Mouse (Mus musculus) 3134 (cell line): Measurements from ENCODE around the gene Vps37b.

Experiments
- DNase-seq: peaks from one replicate; pipeline ENCODE4 v3.0.0-alpha.2; 2011; ENCODE audit warnings: low spot score; ENCODE audit not compliant: insufficient read length; ENCODE audit errors: extremely low read depth

Gene Vps37b

DNA sequence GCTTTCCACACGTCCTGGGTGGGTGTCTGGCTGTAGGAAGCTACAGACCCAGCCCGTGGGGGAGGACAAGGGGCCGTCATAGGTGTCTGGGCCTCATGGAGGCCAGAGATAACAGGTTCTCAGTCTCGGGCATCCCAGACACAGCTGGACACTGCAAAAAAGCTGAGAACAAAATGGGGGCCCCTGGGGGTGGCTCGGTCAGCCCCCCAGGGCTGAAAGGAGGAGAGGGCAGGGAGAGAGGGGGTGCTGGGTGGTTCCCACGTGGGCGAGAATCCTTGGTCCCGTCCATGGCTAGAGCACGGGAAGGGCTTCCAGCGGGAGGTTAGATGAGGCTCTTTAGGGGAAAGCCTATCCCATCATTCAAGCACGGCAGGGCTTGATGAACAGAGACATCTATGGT, 49.2 kb downstream of the Vps37b start:
- DNase-seq, result no peak

DNA sequence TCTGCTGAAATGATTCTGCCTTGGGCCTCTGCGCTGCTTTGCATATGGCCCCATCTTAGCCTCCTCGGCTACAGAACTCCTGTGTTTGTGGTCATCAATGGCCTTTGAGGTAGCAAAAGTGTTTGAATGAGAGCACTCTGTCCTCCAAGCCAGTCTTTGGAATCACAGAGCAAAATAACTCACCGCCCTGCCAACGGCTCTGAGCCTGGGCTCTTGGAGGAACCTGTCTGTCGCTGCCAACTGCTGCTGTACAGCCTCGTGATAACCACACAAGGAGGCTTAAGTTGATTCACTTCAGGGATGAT, 50.9 kb downstream of the Vps37b start:
- DNase-seq, result no peak

- peak; percentile 79 for DNase-seq
Measured at GRCm38 (mm10) chr5:123980521-123981249, 51.4 kb downstream of the Vps37b start.

GRCm38 (mm10) chr5:123979980-123980369, 52.1 kb downstream of the Vps37b start:
- DNase-seq, result no peak

DNA sequence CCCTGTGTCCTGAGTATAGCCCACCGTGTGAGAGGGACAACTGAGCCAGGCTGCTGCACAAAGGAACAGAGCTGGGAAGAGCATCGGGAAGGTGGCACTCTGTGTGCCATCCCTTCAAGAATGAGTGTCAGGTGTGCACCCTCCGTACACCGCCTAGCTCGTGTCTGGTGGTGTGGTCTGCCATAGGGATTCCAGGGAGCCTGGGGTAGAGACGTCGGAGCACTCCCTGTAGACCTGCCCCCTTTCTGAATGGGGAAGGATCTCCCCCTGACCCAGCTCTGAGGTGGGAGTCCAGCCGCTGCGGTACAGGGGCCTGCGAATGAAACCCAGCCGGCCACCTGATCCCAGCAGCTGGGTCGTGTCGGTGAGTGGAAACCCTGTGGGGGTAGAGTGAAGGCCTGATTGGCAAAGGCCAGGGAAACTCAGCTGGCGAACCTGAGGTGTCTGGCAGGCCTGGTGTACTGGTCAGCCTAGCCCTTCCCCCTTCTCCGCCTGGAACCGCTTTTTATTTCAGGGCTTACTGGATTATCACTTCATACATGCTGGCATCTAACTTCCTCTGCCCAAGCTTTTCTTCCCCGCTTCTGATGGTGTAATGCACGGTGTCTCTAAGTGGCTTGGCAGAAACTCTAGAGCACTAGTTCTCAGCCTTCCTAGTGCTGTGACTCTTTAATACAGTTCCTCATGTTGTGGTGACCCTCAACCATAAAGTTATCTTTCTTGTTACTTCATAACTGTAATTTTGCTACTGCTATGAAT, 52.7 kb downstream of the Vps37b start:
- DNase-seq, result no peak

- DNase-seq, result no peak
Measured at GRCm38 (mm10) chr5:123978131-123978530, 53.9 kb downstream of the Vps37b start.

GRCm38 (mm10) chr5:123977231-123977630, 54.8 kb downstream of the Vps37b start:
- no peak for DNase-seq

DNA sequence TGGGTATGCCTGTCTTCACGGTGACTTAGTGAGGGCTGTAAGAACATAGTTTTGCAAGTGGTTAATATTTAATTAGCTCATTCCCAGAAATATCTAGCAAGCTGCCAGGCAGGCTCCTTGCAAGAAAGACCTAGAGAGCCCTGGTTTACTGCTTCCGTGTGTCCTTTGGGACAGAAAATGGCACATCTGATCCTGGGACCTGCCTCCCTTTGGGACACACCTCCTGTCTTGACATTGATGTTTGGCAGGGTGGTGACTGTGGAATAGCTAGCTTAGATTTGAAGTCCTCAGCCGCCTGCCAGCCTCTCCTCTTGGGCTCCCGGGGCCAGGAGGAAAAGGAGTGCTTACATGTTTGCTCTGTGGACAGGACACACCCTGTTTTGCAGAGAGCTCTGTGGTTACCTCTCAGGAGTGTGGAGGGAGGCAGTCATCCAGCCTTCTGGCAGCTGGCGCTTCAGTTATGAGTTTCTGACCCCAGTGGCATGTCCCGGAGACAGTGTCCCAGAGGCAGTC, 56.3 kb downstream of the Vps37b start:
- DNase-seq, result peak; percentile 70

- no peak for DNase-seq
Measured at GRCm38 (mm10) chr5:123974616-123975111, 57.4 kb downstream of the Vps37b start.

DNA sequence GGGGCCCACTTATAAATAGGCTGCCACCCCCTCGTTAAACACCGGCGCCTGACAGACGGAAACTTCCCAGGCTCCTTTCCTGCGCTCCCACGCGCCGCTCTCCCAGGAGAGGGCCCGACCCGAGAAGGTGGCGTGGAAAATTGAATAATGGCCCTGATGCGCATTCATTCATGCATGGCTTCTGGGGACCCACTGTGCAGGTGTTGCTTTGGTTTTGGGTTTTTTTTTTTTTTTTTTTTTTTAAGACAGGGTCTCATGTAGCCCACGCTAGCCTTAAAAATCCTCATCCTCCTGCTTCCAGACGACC, 57.9 kb downstream of the Vps37b start:
- peak; percentile 42 for DNase-seq

GRCm38 (mm10) chr5:123973299-123974178, 58.5 kb downstream of the Vps37b start, which contains the start of gene Hip1r:
TSS of gene Hip1r (plus strand) at chr5:123973628.
- DNase-seq, result peak; percentile 82

DNA sequence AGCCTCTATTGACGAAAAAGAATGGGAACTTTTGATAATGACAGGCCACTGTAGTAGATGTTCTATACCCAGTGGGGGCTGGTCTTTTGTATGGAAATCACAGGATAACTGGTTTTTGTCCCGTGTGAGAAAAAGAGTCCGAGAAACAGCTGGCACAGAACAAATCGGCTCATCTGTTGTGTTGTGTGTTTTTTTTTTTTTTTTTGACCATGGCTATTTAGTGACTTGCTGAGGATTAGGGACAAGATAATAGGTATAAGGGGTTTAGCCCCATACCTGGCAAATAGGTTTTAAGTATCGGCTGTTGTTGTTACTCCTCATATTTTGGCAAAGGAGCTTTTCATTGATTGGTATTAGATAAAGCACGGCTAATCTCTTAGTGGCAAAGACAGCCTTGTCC, 59.6 kb downstream of the Vps37b start:
- no peak for DNase-seq

DNA sequence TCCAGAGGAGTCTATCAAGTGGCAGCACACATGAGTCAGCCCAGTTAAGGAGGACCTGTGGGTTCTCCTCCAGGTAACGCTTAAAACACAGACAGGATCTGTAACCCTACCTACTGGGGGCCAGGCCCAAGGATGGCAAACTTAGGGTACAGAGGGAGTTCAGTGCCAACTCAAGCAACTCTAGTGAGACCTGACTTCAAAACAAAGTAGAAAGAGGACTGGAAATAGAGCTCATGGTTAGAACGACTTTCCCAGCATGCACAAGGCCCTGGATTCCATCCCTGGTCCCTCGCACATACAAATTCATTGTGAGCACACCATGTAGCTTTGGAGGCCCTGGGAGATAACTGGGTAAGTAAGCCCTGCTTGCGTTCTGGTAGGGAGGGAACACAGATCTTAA, 61.5 kb downstream of the Vps37b start:
- DNase-seq, result no peak

GRCm38 (mm10) chr5:123969216-123969615, 62.9 kb downstream of the Vps37b start:
- no peak for DNase-seq

- no peak for DNase-seq
Measured at GRCm38 (mm10) chr5:123968468-123968867, 63.6 kb downstream of the Vps37b start.

- no peak for DNase-seq
Measured at GRCm38 (mm10) chr5:123966759-123967158, 65.3 kb downstream of the Vps37b start.

DNA sequence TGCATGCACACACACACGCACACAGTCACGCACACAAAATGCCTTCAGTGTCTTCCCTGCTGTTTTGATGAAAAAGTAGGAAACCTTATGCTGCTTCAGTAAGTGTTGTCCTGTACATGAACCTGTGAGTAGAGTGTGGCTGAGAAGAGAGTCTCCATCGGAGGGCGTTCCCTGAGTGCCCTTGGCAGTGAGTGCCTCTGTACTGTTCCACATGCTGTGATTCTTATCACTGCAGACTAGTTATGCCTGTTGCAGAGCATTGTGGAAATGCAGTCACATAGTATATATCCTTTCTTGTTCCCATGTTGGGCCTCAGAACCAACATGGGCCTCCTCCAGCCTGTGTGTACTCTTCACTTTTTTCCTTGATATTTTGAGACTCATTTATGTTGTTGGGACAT, 67.9 kb downstream of the Vps37b start:
- DNase-seq, result no peak

GRCm38 (mm10) chr5:123961046-123961445, 71.0 kb downstream of the Vps37b start:
- no peak for DNase-seq

GRCm38 (mm10) chr5:123960129-123960528, 71.9 kb downstream of the Vps37b start:
- DNase-seq, result no peak

DNA sequence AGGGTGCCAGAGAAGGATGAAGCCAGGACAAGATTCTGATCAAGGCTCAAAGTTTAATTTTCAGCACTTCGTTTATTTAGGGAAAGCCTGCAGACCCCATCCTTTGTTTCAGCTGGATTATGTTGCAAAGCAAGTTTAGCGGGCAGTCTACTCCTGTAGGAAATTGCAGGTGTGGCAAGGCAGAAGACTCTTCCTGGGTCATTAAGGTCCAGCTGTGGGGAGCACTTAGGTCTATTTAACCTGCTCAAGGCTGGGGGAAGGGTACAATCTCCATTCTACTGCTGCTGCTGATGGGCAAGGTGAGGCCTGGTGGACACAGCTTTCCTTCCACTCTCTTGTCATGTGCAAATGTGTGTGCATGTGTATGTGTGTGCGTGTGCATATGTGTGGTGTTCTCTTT, 73.1 kb downstream of the Vps37b start:
- no peak for DNase-seq

DNA sequence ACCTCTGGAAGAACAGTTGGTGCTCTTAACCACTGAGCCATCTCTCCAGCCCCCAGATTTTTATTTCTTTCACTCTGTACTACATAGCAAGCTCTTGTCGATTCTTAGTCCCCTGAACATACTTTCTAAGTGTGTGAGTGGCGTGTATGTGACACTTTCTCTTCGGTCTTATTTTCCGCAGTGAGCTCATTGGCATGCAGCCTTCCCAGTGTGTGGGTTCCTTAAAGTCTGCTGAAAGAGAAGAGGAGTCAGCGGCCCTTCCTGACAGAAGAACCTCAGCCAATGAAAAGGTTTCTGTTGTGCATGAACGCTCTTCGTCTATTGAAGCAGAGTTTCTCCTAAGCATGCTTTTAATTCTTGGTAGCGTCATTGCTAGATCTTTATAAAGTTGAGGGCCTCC, 74.9 kb downstream of the Vps37b start:
- DNase-seq, result no peak
